Mouse (Mus musculus): ENCODE data around the gene Uba3. TPM values are rescaled to one million over a fixed set of nuclear protein-coding genes. Genes with fewer than 3 reads are reported as not detected.
A peak's percentile ranks its signal among the peaks of the same experiment; 100 is the strongest.

Uba3 gene
- 23.4 and 26.0 TPM in 2 replicates for polyA plus RNA-seq (2015; fragmentation: Nextera tagmentation; extraction: Ambion mirVana)

DNA sequence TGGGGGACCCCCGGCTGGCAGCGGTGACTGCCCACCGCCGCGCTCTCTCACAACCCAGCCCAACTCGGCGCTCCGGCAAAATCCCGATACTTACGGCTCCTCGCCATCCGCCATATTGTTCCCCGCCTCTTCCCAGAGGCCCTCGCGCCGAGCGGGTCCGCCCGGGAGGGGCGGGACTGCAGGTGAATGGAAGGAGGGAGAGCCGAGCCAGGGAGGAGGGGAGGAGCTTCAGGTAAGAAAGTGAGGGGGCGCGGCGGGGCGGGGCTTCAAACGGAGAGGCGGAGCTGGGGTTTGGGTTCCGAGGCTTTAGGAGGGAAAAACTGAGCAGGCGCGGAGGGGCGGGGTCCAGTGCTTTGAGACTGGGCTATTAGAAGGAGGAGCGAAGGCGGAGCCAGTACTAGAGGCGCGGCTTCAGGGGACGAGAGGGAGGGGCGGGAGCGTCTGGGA lies at the start of gene Uba3:
Gene Uba3, minus strand, starts transcription at position 209 of the 447 bp plus-strand sequence.
- Histone ChIP-seq H3K36me3 (replicated peaks) (0 out of 2 replicates have a peak, but pooled peaks cover 10% of the 10 kb centered on the region), H3K4me3 (replicated peaks) (peak within 1 kb of the TSS; percentile 94), H3K27me3 (no peaks in the 10 kb centered on the region), H3K9ac (peak within 1 kb of the TSS; percentile 96), H3K27ac (replicated peaks) (peak within 1 kb of the TSS; percentile 87), H3K4me1 (replicated peaks) (peaks cover 63% of the 10 kb centered on the region), H3K9me3 (replicated peaks) (no peaks in the 10 kb centered on the region), H3K4me2 (peak within 1 kb of the TSS; percentile 79)
- under 1% methylated on average over 38 of the region's 38 CpGs for WGBS (ENCODE audit: insufficient replicate concordance)
- ATAC-seq (ENCODE audit: insufficient read depth): peak; percentile 98

DNA sequence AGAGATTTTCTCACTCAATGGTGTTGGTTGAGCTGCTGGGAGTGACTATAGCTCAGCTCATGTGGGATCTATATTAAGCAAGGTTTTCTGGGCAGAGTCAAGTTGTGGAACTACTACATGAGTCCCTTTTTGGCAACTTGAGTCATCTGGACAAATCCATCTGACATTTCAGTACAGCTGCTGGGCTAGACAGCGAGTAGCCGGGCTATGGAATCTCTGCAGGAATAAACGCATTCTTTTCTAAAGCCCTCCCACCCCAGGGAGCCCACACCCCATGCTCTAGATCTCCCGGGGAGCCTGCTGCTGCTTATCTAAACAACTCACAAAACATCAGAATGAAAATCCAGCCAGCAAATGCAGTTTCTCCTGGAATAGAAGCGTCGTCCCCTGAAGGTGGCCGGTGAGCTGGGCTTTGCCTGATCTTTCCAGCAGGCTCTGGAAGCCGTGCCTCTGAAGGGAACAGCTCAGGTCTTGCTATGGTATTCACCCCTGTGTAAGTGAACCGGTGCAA lies 47.3 kb upstream of the Uba3 start, which contains the start of gene Lmod3:
Gene Lmod3, minus strand, starts transcription at position 49 of the 511 bp plus-strand sequence.
- Histone ChIP-seq H3K36me3 (replicated peaks) (no peaks in the 10 kb centered on the region), H3K9ac (no peak within 1 kb of the TSS), H3K9me3 (replicated peaks) (no peaks in the 10 kb centered on the region), H3K4me1 (replicated peaks) (0 out of 2 replicates have a peak, but pooled peaks cover 4% of the 10 kb centered on the region), H3K27ac (replicated peaks) (no peak within 1 kb of the TSS), H3K4me3 (replicated peaks) (no peak within 1 kb of the TSS), H3K27me3 (no peaks in the 10 kb centered on the region), H3K4me2 (no peak within 1 kb of the TSS)
- 35% methylated on average over 9 of the region's 9 CpGs for WGBS (ENCODE audit: insufficient replicate concordance)
- no peak for ATAC-seq (ENCODE audit: insufficient read depth)

DNA sequence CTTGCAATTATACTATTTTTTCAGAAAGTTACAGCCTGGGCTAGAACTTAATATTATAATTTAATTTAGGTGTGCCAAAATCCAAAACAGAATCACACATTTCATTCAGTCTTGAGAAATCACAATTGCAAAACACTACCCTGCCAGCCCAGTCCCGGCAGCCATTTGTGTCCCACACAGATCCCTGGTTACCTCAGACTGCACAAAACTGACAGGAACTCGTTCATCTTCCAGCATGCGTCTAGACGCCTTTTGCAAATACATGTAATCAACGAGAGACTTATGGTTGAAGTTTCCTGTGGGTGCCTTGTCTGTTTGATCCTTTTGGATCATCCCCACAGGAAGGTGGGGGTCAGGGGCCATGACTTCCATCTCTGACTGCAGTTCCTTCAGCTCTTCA lies 46.6 kb upstream of the Uba3 start:
- Histone ChIP-seq H3K9me3 (replicated peaks) (no peaks in the 10 kb centered on the region), H3K9ac (no peak overlapping the region), H3K36me3 (replicated peaks) (no peaks in the 10 kb centered on the region), H3K27ac (replicated peaks) (no peak overlapping the region), H3K4me1 (replicated peaks) (0 out of 2 replicates have a peak, but pooled peaks cover 4% of the 10 kb centered on the region), H3K4me3 (replicated peaks) (no peak overlapping the region), H3K4me2 (no peak overlapping the region), H3K27me3 (no peaks in the 10 kb centered on the region)
- 27% methylated on average over 5 of the region's 5 CpGs for WGBS (ENCODE audit: insufficient replicate concordance)
- no peak for ATAC-seq (ENCODE audit: insufficient read depth)

DNA sequence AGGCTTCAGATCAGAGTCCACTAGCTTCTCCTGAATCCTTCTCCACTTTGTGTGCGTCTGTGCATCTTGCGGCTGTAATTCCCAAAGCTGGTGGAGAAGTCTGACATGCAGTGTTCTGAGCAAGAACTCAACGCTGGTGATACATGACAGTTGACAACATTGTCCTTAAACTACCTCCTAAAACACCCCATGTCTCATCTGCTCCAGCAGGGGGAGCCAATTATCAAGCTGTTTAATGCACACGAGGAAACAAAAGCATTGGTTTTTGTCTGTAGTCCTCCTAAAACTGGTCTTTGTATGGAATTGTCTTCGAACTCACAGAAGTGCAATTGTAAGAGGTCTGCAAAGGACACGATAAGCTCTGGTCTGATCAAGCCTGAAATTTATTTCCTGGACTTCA lies 45.5 kb upstream of the Uba3 start:
- no peaks in the 10 kb centered on the region for H3K27me3 ChIP-seq
- WGBS (ENCODE audit: insufficient replicate concordance): 27% methylated on average over 6 of the region's 6 CpGs
- H3K36me3 ChIP-seq (replicated peaks): no peaks in the 10 kb centered on the region

DNA sequence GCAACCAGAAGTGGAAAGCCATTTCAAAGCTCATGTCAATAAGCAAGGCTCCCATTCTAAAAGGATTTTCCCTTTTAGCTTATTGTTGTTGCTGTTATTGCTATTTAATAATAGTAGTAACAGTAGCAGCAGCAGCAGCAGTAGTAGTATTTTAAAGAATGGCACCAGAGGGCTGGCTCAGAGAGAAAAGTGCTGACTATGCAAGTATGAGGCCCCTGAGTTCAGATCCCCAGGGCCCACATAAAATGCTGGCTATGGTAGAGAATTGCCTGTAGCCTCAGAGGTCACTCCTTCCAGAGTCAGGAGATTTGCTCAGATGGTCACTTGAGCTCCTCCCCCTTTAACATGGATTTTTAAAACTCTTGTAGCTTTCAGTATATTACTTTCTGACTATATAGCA lies 39.8 kb upstream of the Uba3 start:
- no peaks in the 10 kb centered on the region for H3K27me3 ChIP-seq
- no peak for ATAC-seq (ENCODE audit: insufficient read depth)
- H3K9me3 ChIP-seq (replicated peaks): no peaks in the 10 kb centered on the region
- no peak overlapping the region for H3K4me3 ChIP-seq (replicated peaks)
- no peak overlapping the region for H3K4me2 ChIP-seq
- no peak overlapping the region for H3K9ac ChIP-seq
- H3K4me1 ChIP-seq (replicated peaks): no peaks in the 10 kb centered on the region
- no peaks in the 10 kb centered on the region for H3K36me3 ChIP-seq (replicated peaks)
- no peak overlapping the region for H3K27ac ChIP-seq (replicated peaks)

More for the DNA sequence above, 45.5 kb upstream of the Uba3 start:
- Histone ChIP-seq H3K4me1 (replicated peaks) (0 out of 2 replicates have a peak, but pooled peaks cover 4% of the 10 kb centered on the region), H3K9ac (no peak overlapping the region), H3K9me3 (replicated peaks) (no peaks in the 10 kb centered on the region), H3K27ac (replicated peaks) (no peak overlapping the region), H3K4me2 (no peak overlapping the region), H3K4me3 (replicated peaks) (no peak overlapping the region)
- ATAC-seq (ENCODE audit: insufficient read depth): no peak

DNA sequence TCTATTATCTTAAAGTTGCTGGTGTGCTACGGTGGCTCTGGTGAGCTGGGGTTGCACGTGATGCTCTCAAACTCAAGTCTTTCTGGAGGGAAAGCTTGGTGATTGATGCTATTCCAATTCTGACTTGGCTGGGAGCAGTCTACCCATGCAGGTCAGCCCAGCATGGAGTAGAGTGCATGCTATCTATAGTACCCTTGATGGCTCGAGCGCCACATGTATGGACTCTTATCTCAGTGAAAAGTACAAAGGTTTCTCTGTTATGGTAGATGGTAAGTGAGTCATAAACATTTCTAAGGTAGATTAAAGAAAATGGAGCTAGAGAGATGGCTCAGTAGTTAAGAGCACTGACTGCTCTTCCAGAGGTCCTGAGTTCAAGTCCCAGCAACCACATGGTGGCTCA lies 37.1 kb upstream of the Uba3 start:
- Histone ChIP-seq H3K4me3 (replicated peaks) (no peak overlapping the region), H3K9ac (no peak overlapping the region), H3K4me2 (no peak overlapping the region), H3K27ac (replicated peaks) (no peak overlapping the region), H3K9me3 (replicated peaks) (no peaks in the 10 kb centered on the region; the same call in 1 of the 2 replicates), H3K27me3 (no peaks in the 10 kb centered on the region), H3K36me3 (replicated peaks) (no peaks in the 10 kb centered on the region), H3K4me1 (replicated peaks) (no peaks in the 10 kb centered on the region)
- no peak for ATAC-seq (ENCODE audit: insufficient read depth)
- WGBS (ENCODE audit: insufficient replicate concordance): 74% methylated on average over 4 of the region's 4 CpGs

DNA sequence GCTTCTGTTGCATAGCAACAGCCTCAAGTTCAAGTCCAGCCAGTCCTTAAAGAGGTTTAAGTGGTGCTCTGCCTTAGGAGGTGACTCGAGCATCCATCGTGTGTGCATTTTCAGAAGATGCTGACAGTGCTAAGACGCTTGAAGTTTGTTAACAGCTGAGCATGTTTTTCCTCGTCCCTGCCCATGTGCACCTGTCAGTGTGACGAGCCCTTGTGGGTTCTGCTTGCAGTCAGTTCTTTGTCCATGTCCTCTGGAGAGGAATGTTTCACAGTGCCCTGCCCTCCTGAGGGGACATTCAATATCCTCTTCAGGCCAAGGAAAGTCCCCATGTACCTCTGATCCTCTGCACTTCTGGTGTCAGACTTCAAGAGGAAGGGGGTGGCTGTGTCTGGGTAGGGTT lies 34.6 kb upstream of the Uba3 start:
- H3K9me3 ChIP-seq (replicated peaks): no peaks in the 10 kb centered on the region; the same call in 1 of the 2 replicates
- no peak overlapping the region for H3K27ac ChIP-seq (replicated peaks)
- H3K4me1 ChIP-seq (replicated peaks): no peaks in the 10 kb centered on the region
- H3K27me3 ChIP-seq: no peaks in the 10 kb centered on the region
- ATAC-seq (ENCODE audit: insufficient read depth): no peak
- no peaks in the 10 kb centered on the region for H3K36me3 ChIP-seq (replicated peaks)
- H3K4me3 ChIP-seq (replicated peaks): no peak overlapping the region
- 65% methylated on average over 5 of the region's 5 CpGs for WGBS (ENCODE audit: insufficient replicate concordance)
- H3K9ac ChIP-seq: no peak overlapping the region
- no peak overlapping the region for H3K4me2 ChIP-seq

DNA sequence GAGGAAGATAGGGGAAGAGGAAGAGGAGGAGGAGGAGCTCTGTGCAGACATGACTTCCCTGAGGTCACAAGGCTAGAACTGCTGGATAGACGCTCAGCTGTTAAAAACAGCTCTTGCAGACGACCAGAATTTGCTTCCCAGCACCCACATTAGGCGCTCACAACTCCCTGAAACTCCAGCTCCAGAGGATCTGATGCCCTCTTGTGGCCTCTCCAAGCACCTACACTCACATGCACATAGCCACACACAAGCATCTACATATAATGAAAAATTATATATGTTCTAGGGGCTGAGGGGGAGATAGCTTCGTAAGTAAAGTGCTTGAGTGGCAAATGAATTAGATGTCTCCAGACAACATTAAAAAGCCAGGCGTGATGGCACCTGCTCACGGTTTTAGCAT lies 33.9 kb upstream of the Uba3 start:
- Histone ChIP-seq H3K4me3 (replicated peaks) (no peak overlapping the region), H3K36me3 (replicated peaks) (no peaks in the 10 kb centered on the region; the same call in 1 of the 2 replicates), H3K9ac (no peak overlapping the region), H3K4me2 (no peak overlapping the region), H3K27me3 (no peaks in the 10 kb centered on the region), H3K4me1 (replicated peaks) (no peaks in the 10 kb centered on the region), H3K27ac (replicated peaks) (no peak overlapping the region), H3K9me3 (replicated peaks) (no peaks in the 10 kb centered on the region; the same call in 1 of the 2 replicates)
- no peak for ATAC-seq (ENCODE audit: insufficient read depth)
- WGBS (ENCODE audit: insufficient replicate concordance): 78% methylated on average over 6 of the region's 6 CpGs

DNA sequence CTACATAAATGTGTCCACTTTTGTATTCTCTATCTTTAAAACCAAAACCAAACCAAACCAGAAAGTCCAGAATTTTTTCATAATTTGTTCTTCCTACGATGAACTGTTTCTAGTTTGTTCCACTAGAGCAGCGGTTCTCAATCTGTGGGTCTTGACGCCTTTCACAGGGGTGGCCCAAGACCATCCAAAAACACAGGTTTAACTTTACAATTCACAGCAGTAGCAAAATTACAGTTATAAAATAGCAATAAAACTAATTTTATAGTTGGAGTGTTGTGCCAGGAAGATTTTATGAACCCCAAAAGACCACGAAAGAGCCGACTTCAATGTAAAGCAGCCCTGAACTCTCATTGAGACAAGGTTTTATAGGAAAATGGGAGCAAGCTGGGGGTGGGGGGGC lies 30.6 kb upstream of the Uba3 start:
- Histone ChIP-seq H3K4me2 (no peak overlapping the region), H3K27ac (replicated peaks) (no peak overlapping the region), H3K4me1 (replicated peaks) (no peaks in the 10 kb centered on the region), H3K27me3 (no peaks in the 10 kb centered on the region), H3K4me3 (replicated peaks) (no peak overlapping the region), H3K9me3 (replicated peaks) (no peaks in the 10 kb centered on the region; the same call in 1 of the 2 replicates), H3K9ac (no peak overlapping the region), H3K36me3 (replicated peaks) (peaks cover 24% of the 10 kb centered on the region; the same call in 1 of the 2 replicates)
- WGBS (ENCODE audit: insufficient replicate concordance): 84% methylated on average over 5 of the region's 5 CpGs
- no peak for ATAC-seq (ENCODE audit: insufficient read depth)

DNA sequence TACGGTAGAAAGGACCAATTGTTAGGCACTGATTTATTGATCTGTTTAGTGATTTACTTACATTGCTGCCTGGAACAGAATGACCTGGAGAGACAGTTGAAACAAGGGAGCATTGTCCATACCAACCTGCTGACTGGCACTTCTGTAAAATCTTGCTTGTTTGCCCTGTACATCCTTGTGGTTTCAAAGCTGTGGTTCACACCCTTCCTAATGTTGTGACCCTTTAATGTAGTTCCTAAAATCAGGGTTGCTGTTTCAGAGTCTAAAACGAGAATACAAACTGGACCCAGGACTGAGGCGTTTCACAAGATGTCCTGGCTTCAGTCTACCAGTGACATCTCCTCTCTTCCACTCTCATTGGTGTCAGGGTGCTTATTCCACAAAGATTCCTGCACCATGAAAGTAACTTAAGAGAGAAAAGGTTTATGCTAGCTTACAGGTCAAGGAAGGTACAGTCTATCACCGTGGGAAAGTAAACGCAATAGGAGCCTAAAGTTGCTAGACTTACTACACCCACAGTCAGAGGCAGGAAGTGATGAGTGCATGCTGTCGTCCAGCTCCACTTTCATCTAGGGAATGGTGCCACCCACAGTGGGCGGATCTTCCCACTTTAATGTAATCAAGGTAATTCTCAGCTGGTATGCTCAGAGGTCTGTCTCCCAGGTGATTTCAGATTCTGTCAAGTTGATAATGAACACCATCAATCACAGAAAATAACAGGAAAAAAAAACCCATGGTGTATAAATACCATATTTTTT lies 29.6 kb upstream of the Uba3 start:
- Histone ChIP-seq H3K4me3 (replicated peaks) (no peak overlapping the region), H3K36me3 (replicated peaks) (peaks cover 33% of the 10 kb centered on the region; the same call in 1 of the 2 replicates), H3K27ac (replicated peaks) (no peak overlapping the region), H3K4me1 (replicated peaks) (no peaks in the 10 kb centered on the region), H3K9ac (no peak overlapping the region), H3K9me3 (replicated peaks) (no peaks in the 10 kb centered on the region; the same call in 1 of the 2 replicates), H3K27me3 (no peaks in the 10 kb centered on the region), H3K4me2 (no peak overlapping the region)
- ATAC-seq (ENCODE audit: insufficient read depth): no peak
- 60% methylated on average over 7 of the region's 7 CpGs for WGBS (ENCODE audit: insufficient replicate concordance)

DNA sequence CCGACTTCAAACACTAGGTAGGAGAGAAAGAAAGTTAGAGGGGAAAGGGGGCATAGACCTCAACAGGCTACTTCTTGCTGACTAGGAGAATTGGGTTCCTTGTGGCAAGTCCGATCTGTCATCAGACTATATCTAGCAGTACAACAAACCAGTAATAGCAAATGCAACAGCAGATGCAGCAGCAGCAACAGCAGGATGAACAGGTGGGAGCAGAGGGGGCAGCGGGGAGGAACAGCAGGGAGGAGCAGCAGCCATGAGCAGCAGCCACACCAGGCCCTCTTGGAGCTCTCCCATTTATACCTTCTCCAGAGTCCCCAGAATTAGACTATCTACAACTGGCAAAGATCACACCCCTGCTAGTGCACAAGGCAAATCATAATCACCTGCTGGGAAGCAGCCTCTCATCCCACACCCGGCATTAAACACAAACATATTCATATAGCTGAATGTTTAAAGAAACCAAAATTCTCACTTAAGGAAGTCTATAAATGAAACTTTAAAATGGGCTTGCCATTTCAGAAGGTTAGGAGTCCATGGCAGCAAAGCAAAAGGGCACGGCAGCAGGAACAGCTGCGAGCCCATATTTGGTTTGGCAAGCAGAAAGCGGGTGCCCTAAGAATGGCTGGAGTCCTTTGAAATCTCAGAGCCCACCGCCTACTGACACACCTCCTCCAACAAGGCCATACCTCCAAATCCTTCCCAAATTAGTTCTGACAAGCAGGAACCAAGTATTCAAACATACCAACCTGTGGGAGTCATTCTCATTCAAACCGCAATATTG lies 21.8 kb upstream of the Uba3 start:
- Histone ChIP-seq H3K4me3 (replicated peaks) (no peak overlapping the region), H3K36me3 (replicated peaks) (peaks cover 36% of the 10 kb centered on the region)

More for the DNA sequence above, 21.8 kb upstream of the Uba3 start:
- Histone ChIP-seq H3K27me3 (no peaks in the 10 kb centered on the region), H3K27ac (replicated peaks) (no peak overlapping the region), H3K4me2 (no peak overlapping the region), H3K4me1 (replicated peaks) (peaks cover 22% of the 10 kb centered on the region), H3K9me3 (replicated peaks) (no peaks in the 10 kb centered on the region), H3K9ac (no peak overlapping the region)
- ATAC-seq (ENCODE audit: insufficient read depth): no peak
- 85% methylated on average over 9 of the region's 9 CpGs for WGBS (ENCODE audit: insufficient replicate concordance)

All from liver, embryonic 15.5 days (tissue).